Mouse (Mus musculus) brain, adult 10 weeks (tissue): ENCODE measurements around the gene Slc18a3. TPM values are rescaled to one million over a fixed set of nuclear protein-coding genes. Genes with fewer than 3 reads are reported as not detected.

ENCODE experiments used
- polyA plus RNA-seq: library from polyadenylated mRNA; stranded (reverse); fragments of 350-450 nt; fragmentation: Illumina TruSeq; extraction: RNeasy Lipid Tissue Mini Kit (QIAGEN cat#74804); gene quantifications from one replicate; pipeline ENCODE4 v1.2.3, GENCODE M21; 2015; ENCODE audit warnings: low read depth, low replicate concordance

Slc18a3 gene
- polyA plus RNA-seq: 1.3 TPM

GRCm38 (mm10) chr14:32464601-32465505 is at the start of gene Slc18a3:
Gene Slc18a3 (minus strand): TSS chr14:32464850.

GRCm38 (mm10) chr14:32513336-32514032 is 48.8 kb upstream of the Slc18a3 start, which contains the start of gene Ercc6:
Gene Ercc6 (plus strand): TSS chr14:32513521.

GRCm38 (mm10) chr14:32465889-32466288 is 1.2 kb upstream of the Slc18a3 start, which contains the start of gene Chat:
Gene Chat (minus strand): TSS chr14:32465989.

Other genes with a start within 250 kb of the Slc18a3 start
- gene Ogdhl, start 142.8 kb downstream of the Slc18a3 start, polyA plus RNA-seq: 72.2 TPM
- 1.8 TPM for gene 1700024G13Rik, start 76.5 kb downstream of the Slc18a3 start, polyA plus RNA-seq
- gene Chat, start 1.1 kb upstream of the Slc18a3 start, polyA plus RNA-seq: 3.2 TPM
- gene Ercc6, start 48.7 kb upstream of the Slc18a3 start, polyA plus RNA-seq: 9.5 TPM
- gene Prrxl1, start 134.6 kb upstream of the Slc18a3 start, polyA plus RNA-seq: not detected
- gene 3425401B19Rik, start 220.4 kb upstream of the Slc18a3 start, polyA plus RNA-seq: 0.07 TPM